Mouse (Mus musculus) megakaryocyte, embryonic 14.5 days (primary cell): ENCODE data around the gene Dlec1. TPM values are rescaled to one million over a fixed set of nuclear protein-coding genes. Genes with fewer than 3 reads are reported as not detected.

ENCODE experiments used
- H3K27me3 ChIP-seq: replicated peaks from 2 replicates; pipeline ENCODE3; 2012; ENCODE audit warnings: inconsistent platforms
- H3K36me3 ChIP-seq: replicated peaks from 2 replicates; pipeline ENCODE3; 2012; ENCODE audit warnings: low read length, inconsistent platforms, mixed read lengths
- H3K4me1 ChIP-seq: 2 replicates; pipeline ENCODE4 v1.6.1; 2012; ENCODE audit warnings: inconsistent platforms
- H3K4me3 ChIP-seq: replicated peaks from 2 replicates; pipeline ENCODE3; 2012; ENCODE audit warnings: moderate library complexity, mild to moderate bottlenecking, inconsistent platforms
- H3K9me3 ChIP-seq: 2 replicates; pipeline ENCODE4 v1.6.1; 2012; ENCODE audit warnings: inconsistent platforms
- FLI1 ChIP-seq: IDR thresholded peaks from 2 replicates; pipeline ENCODE4 v1.6.1; 2012; ENCODE audit warnings: low read length, inconsistent platforms, mixed read lengths
- GATA1 ChIP-seq: IDR thresholded peaks from 3 replicates; pipeline ENCODE4 v1.6.1; 2012; ENCODE audit warnings: mixed read lengths, low read length, inconsistent platforms, borderline replicate concordance
- polyA plus RNA-seq: library from polyadenylated mRNA; stranded (reverse); fragments of >175 nt; gene quantifications from 2 replicates; pipeline ENCODE4 v1.2.3, GENCODE M21; 2012; ENCODE audit warnings: low replicate concordance; ENCODE audit not compliant: insufficient read depth

The Dlec1 gene
- polyA plus RNA-seq, 1 experiment = not detected

DNA sequence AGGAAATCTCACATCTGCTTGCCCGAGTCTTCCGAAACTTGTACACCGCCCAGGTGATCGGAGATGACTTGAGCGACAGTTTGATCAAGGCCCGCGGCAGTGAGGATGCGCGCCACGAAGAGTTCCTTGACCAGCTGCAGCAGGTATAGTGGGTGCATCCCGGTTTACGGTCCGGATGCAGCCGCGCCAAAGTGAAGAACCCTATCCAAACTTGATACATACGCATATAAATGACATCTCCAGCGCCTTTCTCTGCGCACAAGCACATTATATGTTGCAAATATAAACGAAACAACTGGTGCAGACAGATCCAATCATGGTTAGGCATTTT lies 470 bp downstream of the Dlec1 start:
- Histone ChIP-seq H3K27me3 (peaks cover 42% of the 10 kb centered on the region), H3K36me3 (no peaks in the 10 kb centered on the region), H3K4me1 (peaks cover 28% of the 10 kb centered on the region), H3K9me3 (0 out of 2 replicates have a peak, but pooled peaks cover 4% of the 10 kb centered on the region), H3K4me3 (peak overlapping the region; percentile 94)
- TF ChIP-seq GATA1 = no peak
- TF ChIP-seq FLI1 = no peak

GRCm38 (mm10) chr9:119107566-119107965 lies 5.3 kb downstream of the Dlec1 start:
- no peaks in the 10 kb centered on the region for H3K36me3 ChIP-seq
- H3K4me3 ChIP-seq = no peak overlapping the region
- H3K27me3 ChIP-seq = peaks cover 45% of the 10 kb centered on the region
- peaks cover 7% of the 10 kb centered on the region for H3K4me1 ChIP-seq
- H3K9me3 ChIP-seq = 0 out of 2 replicates have a peak, but pooled peaks cover 4% of the 10 kb centered on the region
- TF ChIP-seq GATA1 = no peak
- TF ChIP-seq FLI1 = no peak

DNA sequence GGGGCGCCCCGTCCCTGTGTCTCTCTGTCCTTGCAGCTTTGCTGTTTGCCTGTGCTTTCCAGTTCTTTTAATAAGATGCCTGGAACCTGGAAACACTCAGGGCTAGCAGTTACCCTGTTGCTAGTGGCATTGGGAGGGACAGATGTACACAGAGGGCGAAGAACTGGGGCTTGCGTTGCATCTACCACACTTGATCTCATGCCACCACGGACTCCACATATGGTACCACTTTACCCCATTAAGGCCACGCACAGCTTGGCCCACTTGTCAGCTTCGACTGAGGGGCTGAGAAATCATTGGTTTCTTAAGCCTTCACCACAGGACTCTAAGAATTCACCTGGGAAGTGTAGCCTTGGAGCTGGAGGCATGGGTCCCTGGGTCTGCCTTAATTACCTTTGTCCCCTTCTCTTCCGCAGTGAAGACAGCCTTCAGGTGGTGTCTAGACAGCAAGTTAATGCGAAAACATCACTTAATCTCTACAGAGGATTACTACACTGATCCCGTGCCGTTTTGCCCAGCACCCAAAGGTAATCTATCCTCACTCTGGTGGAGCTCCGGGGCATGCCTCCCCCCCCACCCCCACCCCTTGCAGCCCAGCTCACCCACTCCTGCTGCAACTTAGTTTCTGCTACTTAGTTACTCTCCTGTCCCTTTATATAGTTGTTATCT lies 7.5 kb downstream of the Dlec1 start:
- Histone ChIP-seq H3K4me1 (no peaks in the 10 kb centered on the region), H3K9me3 (0 out of 2 replicates have a peak, but pooled peaks cover 4% of the 10 kb centered on the region), H3K36me3 (no peaks in the 10 kb centered on the region), H3K27me3 (peaks cover 26% of the 10 kb centered on the region), H3K4me3 (no peak overlapping the region)
- TF ChIP-seq FLI1 (no peak), GATA1 (no peak)

GRCm38 (mm10) chr9:119110640-119111039 lies 8.4 kb downstream of the Dlec1 start:
- no peak overlapping the region for H3K4me3 ChIP-seq
- no peaks in the 10 kb centered on the region for H3K36me3 ChIP-seq
- H3K9me3 ChIP-seq = 0 out of 2 replicates have a peak, but pooled peaks cover 4% of the 10 kb centered on the region
- peaks cover 25% of the 10 kb centered on the region for H3K27me3 ChIP-seq
- H3K4me1 ChIP-seq = no peaks in the 10 kb centered on the region
- no peak for TF ChIP-seq FLI1
- TF ChIP-seq GATA1 = no peak

DNA sequence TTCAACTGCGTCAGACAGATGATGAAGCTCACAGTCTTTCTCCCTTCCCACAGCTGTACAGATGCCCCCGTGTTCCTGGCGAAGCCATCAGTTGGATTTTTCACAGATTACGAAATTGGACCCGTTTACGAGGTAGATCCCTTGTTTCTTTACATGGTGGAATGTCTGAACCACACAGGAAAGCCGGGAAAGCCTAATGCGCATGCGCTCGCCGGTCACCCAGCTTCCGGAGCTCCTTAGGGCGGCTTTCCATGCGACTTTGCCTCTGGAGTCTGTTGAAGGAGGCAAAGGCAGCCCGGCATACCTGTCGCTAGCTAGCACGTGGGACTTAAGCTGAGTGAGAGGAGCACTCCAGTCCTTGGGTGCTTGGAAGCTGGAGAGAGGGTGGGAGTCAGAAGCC lies 12.6 kb downstream of the Dlec1 start:
- Histone ChIP-seq H3K4me1 (no peaks in the 10 kb centered on the region; the same call in 1 of the 2 replicates), H3K4me3 (no peak overlapping the region), H3K9me3 (no peaks in the 10 kb centered on the region), H3K27me3 (peaks cover 18% of the 10 kb centered on the region), H3K36me3 (no peaks in the 10 kb centered on the region)
- no peak for TF ChIP-seq GATA1
- TF ChIP-seq FLI1 = no peak

GRCm38 (mm10) chr9:119119409-119120167 lies 17.3 kb downstream of the Dlec1 start:
- TF ChIP-seq GATA1 = no peak
- no peak for TF ChIP-seq FLI1

DNA sequence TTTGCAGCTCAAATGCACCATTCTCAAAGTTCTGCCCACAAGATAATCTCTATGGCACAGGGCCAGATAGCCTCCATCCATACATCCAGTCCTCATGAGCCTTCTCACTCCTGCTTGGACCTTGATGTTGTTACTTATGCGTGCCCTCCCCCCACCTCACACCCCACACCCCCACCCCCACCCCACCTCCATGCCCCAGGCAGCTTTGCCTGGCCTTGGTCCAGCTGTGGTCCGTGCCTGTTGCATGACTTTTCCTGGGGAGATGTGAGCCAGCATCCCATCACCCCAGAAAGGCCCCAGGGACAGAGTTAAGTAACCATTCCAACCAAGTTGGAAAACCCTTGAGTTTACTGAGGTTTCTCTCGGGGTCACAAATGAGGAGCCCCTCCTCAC lies 17.9 kb downstream of the Dlec1 start:
- H3K27me3 ChIP-seq = peaks cover 7% of the 10 kb centered on the region
- no peaks in the 10 kb centered on the region for H3K9me3 ChIP-seq
- TF ChIP-seq FLI1 (no peak), GATA1 (no peak)
- H3K4me1 ChIP-seq = no peaks in the 10 kb centered on the region; the same call in 1 of the 2 replicates
- no peak overlapping the region for H3K4me3 ChIP-seq
- no peaks in the 10 kb centered on the region for H3K36me3 ChIP-seq

More at GRCm38 (mm10) chr9:119119409-119120167, 17.3 kb downstream of the Dlec1 start:
- H3K9me3 ChIP-seq = no peaks in the 10 kb centered on the region
- no peaks in the 10 kb centered on the region; the same call in 1 of the 2 replicates for H3K4me1 ChIP-seq
- no peaks in the 10 kb centered on the region for H3K36me3 ChIP-seq
- H3K4me3 ChIP-seq = peak overlapping the region; percentile 44
- peaks cover 10% of the 10 kb centered on the region for H3K27me3 ChIP-seq

GRCm38 (mm10) chr9:119122596-119123369 lies 20.5 kb downstream of the Dlec1 start:
- H3K27me3 ChIP-seq = peaks cover 18% of the 10 kb centered on the region
- H3K36me3 ChIP-seq = no peaks in the 10 kb centered on the region
- TF ChIP-seq FLI1 = no peak
- H3K4me1 ChIP-seq = no peaks in the 10 kb centered on the region; the same call in 1 of the 2 replicates
- H3K4me3 ChIP-seq = no peak overlapping the region
- no peaks in the 10 kb centered on the region for H3K9me3 ChIP-seq

GRCm38 (mm10) chr9:119128436-119129181 lies 26.3 kb downstream of the Dlec1 start:
- Histone ChIP-seq H3K27me3 (peaks cover 40% of the 10 kb centered on the region), H3K4me3 (no peak overlapping the region), H3K9me3 (peaks cover 3% of the 10 kb centered on the region), H3K4me1 (peaks cover 6% of the 10 kb centered on the region), H3K36me3 (no peaks in the 10 kb centered on the region)
- TF ChIP-seq GATA1 (no peak), FLI1 (no peak)
